Mouse (Mus musculus) left cerebral cortex, adult 2 months (tissue): ENCODE measurements around the gene Glrx5. TPM values are rescaled to one million over a fixed set of nuclear protein-coding genes. Genes with fewer than 3 reads are reported as not detected.
A peak's percentile ranks its signal among the peaks of the same experiment; 100 is the strongest.

Experiments
- DNase-seq, 2 experiments: peaks; one replicate each; pipeline ENCODE4 v3.0.0; 2021 to 2022; ENCODE audit warnings: low spot score in 2 of 2, mixed read lengths in 1 of 2; ENCODE audit errors: extremely low spot score in 1 of 2
- H3K27ac ChIP-seq: fragments of 200-600 bp; 2 replicates; pipeline ENCODE4 v1.8.1; 2022
- H3K4me3 ChIP-seq: fragments of 200-600 bp; 2 replicates; pipeline ENCODE4 v1.8.1; 2022
- CTCF ChIP-seq: fragments of 200-600 bp; IDR thresholded peaks from 2 replicates; pipeline ENCODE4 v1.8.1; 2022; ENCODE audit warnings: antibody characterized with exemption, mild to moderate bottlenecking, moderate library complexity
- intact Hi-C: fragments of 180-260 bp; cut with DNase I; formaldehyde crosslinking; loops from one replicate; pipeline ENCODE4 v1.15.1; 2025
- total RNA-seq, 2 experiments: library from RNA; stranded (reverse); gene quantifications; 2 replicates each; pipeline ENCODE4 v1.2.3; 2021

Gene Glrx5
- total RNA-seq, 2 experiments from 2014 or later: 46.0 to 50.2 TPM

- intact Hi-C loops: no loop called here
- Histone ChIP-seq H3K27ac (no peak overlapping the region), H3K4me3 (no peak overlapping the region)
- DNase-seq: no peak
- TF ChIP-seq CTCF: no peak
Observed at GRCm38 (mm10) chr12:105038918-105039317, 6.4 kb downstream of the Glrx5 start.

- H3K27ac ChIP-seq: no peak overlapping the region
- intact Hi-C loops: no loop called here
Observed at GRCm38 (mm10) chr12:105039578-105040289, 7.2 kb downstream of the Glrx5 start.

DNA sequence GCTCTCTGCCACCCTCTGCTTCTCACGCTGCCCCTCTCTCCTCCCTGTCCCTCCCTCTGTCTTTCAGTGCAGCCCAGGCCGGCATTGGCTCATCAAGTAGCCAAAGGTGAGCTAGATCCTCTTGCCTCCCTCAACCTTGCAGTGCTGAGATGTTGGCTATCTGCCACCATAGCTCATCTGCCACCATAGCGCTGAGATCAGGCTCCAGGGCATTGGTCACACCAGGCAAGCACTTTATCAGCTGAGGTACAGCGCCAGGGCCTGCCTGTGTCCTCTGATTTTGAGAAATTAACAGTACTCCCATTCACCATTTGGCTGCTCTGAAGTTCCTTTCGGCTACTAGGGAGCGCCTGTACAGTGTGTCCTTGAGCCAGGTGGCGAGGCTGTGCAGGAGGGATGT is 8.5 kb downstream of the Glrx5 start:
- DNase-seq: no peak
- intact Hi-C loops: no loop called here
- Histone ChIP-seq H3K27ac (no peak overlapping the region), H3K4me3 (no peak overlapping the region)
- no peak for TF ChIP-seq CTCF

More at GRCm38 (mm10) chr12:105039578-105040289, 7.2 kb downstream of the Glrx5 start:
- H3K4me3 ChIP-seq: no peak overlapping the region
- DNase-seq: no peak
- no peak for TF ChIP-seq CTCF

GRCm38 (mm10) chr12:105043081-105043480 is 10.6 kb downstream of the Glrx5 start:
- Histone ChIP-seq H3K27ac (no peak overlapping the region), H3K4me3 (no peak overlapping the region)
- no peak for DNase-seq
- intact Hi-C loops: no loop called here
- no peak for TF ChIP-seq CTCF

DNA sequence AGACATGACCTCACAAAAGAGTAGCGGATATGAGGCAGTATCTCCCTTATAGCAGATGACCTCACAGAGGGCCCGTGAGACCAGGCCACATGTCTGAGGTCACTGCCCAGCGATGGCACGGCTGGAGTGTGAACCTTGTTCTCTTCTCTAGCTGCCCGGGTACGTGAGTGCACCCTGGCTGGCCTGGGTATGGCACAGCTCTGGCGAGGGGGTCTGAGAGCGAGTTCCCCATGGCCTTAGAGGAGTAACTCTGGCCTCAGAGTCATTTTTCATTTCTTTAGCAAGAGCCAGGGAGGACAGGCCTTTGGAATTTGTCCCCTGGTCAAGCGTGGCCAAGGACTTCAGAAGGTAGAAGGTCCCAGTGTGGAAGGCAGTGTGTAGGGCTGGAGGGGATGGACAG is 12.3 kb downstream of the Glrx5 start:
- TF ChIP-seq CTCF: no peak
- Histone ChIP-seq H3K4me3 (no peak overlapping the region), H3K27ac (no peak overlapping the region)
- intact Hi-C loops: no loop called here
- DNase-seq: no peak

DNA sequence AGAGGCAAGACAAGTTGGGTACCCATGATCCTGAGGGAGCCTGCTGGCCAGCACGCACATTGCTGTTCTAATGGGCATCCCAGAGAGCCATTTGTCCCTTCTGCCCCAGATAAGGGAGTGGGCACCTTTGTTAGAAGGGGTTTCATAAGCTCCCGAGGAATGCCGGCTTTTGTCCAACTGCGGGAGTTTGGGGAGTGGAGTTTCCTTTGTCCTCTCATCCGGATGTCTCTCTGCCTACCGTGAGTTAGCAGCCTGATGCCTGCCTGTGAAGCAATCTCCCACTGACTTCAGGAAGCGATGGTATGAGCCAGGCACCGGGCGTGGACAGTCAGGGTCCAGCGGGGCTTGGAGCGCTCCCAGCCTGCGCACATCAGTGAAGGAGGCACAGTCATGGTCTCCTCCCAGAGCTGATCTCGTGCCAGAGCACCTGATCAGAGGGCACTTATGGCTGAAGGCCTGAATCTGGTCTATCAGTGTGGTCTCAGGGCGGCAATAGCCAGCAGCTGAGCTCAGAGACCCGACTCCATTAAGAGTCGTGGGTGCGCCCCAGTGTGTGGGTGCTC is 15.9 kb downstream of the Glrx5 start:
- Histone ChIP-seq H3K27ac (no peak overlapping the region), H3K4me3 (no peak overlapping the region)
- no peak for DNase-seq
- no peak for TF ChIP-seq CTCF
- intact Hi-C loops: no loop called here

- TF ChIP-seq CTCF: no peak
- Histone ChIP-seq H3K4me3 (no peak overlapping the region), H3K27ac (no peak overlapping the region)
- intact Hi-C loops: loop anchor here (10.0 kb wide), 1 partner anchor 535 kb away; no protein-coding TSS in a partner anchor
- DNase-seq: no peak
Observed at GRCm38 (mm10) chr12:105049813-105050212, 17.3 kb downstream of the Glrx5 start.

DNA sequence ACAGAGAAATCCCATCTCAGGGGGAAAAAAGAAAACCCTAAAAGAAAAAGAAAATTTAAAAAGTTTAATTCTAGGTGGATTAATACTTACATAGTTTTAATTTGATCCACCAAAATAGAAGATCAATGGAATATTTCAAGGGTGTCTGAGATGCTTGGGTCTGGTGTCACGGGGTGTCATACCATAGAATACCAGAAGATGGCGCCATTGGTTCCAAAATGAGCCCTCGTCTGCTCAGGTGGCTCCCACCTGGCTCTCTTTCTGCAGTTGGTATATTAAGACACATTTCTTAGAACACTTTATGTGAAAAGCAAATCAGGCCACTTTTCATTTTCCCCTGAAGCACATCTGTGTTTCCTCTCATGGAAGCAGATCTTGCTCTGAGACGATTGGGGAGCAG is 18.4 kb downstream of the Glrx5 start:
- DNase-seq: peak; percentile 64 to 71
- Histone ChIP-seq H3K27ac (no peak overlapping the region), H3K4me3 (no peak overlapping the region)
- peak; percentile 88 for TF ChIP-seq CTCF
- intact Hi-C loops: loop anchor here (1.0 to 10.0 kb wide), 3 partner anchors 53 to 534 kb away; no protein-coding TSS in a partner anchor

DNA sequence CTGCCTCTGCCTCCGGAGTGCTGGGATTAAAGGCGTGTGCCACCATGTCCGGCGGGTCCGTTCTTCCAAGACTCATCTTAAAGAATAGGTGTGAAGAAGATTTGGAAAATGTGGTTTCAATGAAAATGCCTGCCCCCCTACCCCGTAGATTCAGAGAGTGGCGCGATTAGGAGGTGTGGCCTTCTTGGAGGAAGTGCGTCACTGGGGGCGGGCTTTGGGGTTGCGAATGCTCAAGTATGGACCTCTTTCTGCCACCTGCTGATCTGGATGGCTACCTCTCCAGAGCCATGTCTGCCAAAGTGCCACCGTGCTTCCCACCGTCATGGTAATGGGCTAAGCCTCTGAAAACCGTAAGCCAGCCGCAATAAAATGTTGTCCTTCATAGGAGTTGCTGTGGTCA is 21.6 kb downstream of the Glrx5 start:
- Histone ChIP-seq H3K4me3 (no peak overlapping the region), H3K27ac (no peak overlapping the region)
- no peak for TF ChIP-seq CTCF
- intact Hi-C loops: loop anchor here (10.0 kb wide), 1 partner anchor 531 kb away; no protein-coding TSS in a partner anchor
- no peak for DNase-seq

DNA sequence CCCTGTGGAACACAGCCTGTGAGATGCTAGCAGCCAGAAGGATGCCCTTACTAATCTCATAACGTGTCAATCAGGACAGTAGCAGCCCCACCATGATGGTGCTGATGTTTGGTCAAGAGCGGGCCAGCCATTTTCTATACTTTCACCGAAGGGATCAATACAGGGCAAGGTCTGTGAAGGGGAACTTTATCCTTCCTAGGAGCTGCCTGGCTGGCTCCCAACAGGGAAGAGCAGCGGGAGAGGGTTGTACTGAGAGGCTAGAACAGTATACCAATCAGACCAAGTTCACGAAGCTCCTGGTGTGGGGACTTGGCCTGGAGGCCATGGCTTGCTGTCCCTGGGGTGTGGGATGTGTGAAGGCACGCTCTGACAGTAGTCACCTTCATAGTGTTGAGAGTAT is 22.8 kb downstream of the Glrx5 start:
- no peak for TF ChIP-seq CTCF
- no peak overlapping the region for H3K4me3 ChIP-seq
- no peak for DNase-seq
- no peak overlapping the region for H3K27ac ChIP-seq
- intact Hi-C loops: loop anchor here (10.0 kb wide), 1 partner anchor 529 kb away; no protein-coding TSS in a partner anchor

DNA sequence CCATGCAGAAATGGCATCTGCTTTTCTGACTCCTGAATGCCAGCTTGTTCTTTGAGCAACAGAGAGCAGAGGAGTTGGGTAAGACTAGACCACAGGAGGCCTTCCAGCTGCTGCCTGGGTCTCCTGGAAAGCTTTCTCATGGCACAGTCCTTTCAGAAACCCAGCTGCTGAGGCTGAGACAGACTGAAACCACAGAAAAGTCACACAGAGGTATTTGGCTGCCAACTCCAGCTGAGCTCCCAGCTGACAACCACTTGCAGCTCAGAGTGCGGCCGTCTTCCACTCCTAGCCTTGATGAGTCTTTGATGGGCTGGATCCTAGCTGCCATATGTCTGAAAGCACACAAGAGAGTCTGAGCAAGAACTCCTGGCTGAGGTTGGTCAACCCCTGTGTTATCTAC is 27.5 kb downstream of the Glrx5 start:
- H3K27ac ChIP-seq: no peak overlapping the region
- no peak overlapping the region for H3K4me3 ChIP-seq
- intact Hi-C loops: no loop called here
- no peak for TF ChIP-seq CTCF
- no peak for DNase-seq

- TF ChIP-seq CTCF: peak; percentile 15
- no peak for DNase-seq
- H3K4me3 ChIP-seq: no peak overlapping the region
- no peak overlapping the region for H3K27ac ChIP-seq
- intact Hi-C loops: no loop called here
Observed at GRCm38 (mm10) chr12:105063201-105064134, 31.0 kb downstream of the Glrx5 start.
